In genomic region chr13:111532178-111532948, GRCm38 (mm10) we compare ENCODE assay signal across 14 mouse cellular contexts. TPM values are rescaled to one million over a fixed set of nuclear protein-coding genes. Genes with fewer than 3 reads are reported as not detected.
A peak's percentile ranks its signal among the peaks of the same experiment; 100 is the strongest.
DNase-seq lines count a peak whose midpoint lies in the region; ATAC-seq and TF ChIP-seq lines count a peak whose summit lies in the region.
"Had no signal": no experiment of that assay in that cellular context is flagged by ENCODE, and none has a peak within 500 bp of the region (broad histone marks: within the 10 kb centered on the region; RNA-seq: fewer than 3 reads in every experiment).

No protein-coding gene starts in this region.

- dilution Hi-C loops in CH12.LX (cut with MboI; ENCODE audit: extremely low pct_ligation_motif_present, extremely low pct_unique_long_range_greater_than_20kb, low sequenced_read_pairs) = no loop called here

- H3K27me3 ChIP-seq in kidney, postnatal 0 days (ENCODE audit: insufficient read depth, low read length) = no peaks in the 10 kb centered on the region
- no peaks in the 10 kb centered on the region for H3K27me3 ChIP-seq in kidney, embryonic 14.5 days (ENCODE audit: control insufficient read depth, insufficient read depth, low read length)
- no peaks in the 10 kb centered on the region for H3K27me3 ChIP-seq in CH12.LX (replicated peaks)
- H3K27me3 ChIP-seq in midbrain, embryonic 14.5 days (ENCODE audit: control insufficient read depth, insufficient read depth, low read length) = no peaks in the 10 kb centered on the region
- H3K27me3 ChIP-seq: embryonic facial prominence, embryonic 13.5 days had no signal

- H3K79me2 ChIP-seq in CH12.LX (replicated peaks; ENCODE audit: control insufficient read depth, extremely low read depth, insufficient read depth, poor library complexity, severe bottlenecking) = no peaks in the 10 kb centered on the region

- no peak overlapping the region for H3K27ac ChIP-seq in kidney, postnatal 0 days
- H3K27ac ChIP-seq in kidney, embryonic 14.5 days (ENCODE audit: low read depth, low read length) = no peak overlapping the region
- H3K27ac ChIP-seq in CH12.LX (ENCODE audit: insufficient read depth, low read depth) = no peak overlapping the region
- no peak overlapping the region for H3K27ac ChIP-seq in midbrain, embryonic 14.5 days (replicated peaks; ENCODE audit: low read depth, low read length)
- H3K27ac ChIP-seq: embryonic facial prominence, embryonic 13.5 days had no signal

- H3K36me3 ChIP-seq in kidney, postnatal 0 days (ENCODE audit: insufficient read depth, low read length) = no peaks in the 10 kb centered on the region
- no peaks in the 10 kb centered on the region for H3K36me3 ChIP-seq in kidney, embryonic 14.5 days (ENCODE audit: control insufficient read depth, insufficient read depth, low read length)
- H3K36me3 ChIP-seq in CH12.LX (replicated peaks in 1 of 2; ENCODE audit: control insufficient read depth in 1 of 2, insufficient read depth in 1 of 2, low read length in 1 of 2) = no peaks in the 10 kb centered on the region
- no peaks in the 10 kb centered on the region for H3K36me3 ChIP-seq in midbrain, embryonic 14.5 days (ENCODE audit: control insufficient read depth, insufficient read depth, low read length)
- H3K36me3 ChIP-seq: embryonic facial prominence, embryonic 13.5 days had no signal

- H3K9ac ChIP-seq in kidney, postnatal 0 days (ENCODE audit: low read depth, low read length) = no peak overlapping the region
- no peak overlapping the region for H3K9ac ChIP-seq in kidney, embryonic 14.5 days (ENCODE audit: low read depth, low read length)
- no peak overlapping the region for H3K9ac ChIP-seq in CH12.LX (ENCODE audit: insufficient read depth, low read depth)
- no peak overlapping the region for H3K9ac ChIP-seq in midbrain, embryonic 14.5 days (replicated peaks; ENCODE audit: low read length)
- H3K9ac ChIP-seq: embryonic facial prominence, embryonic 13.5 days had no signal

- no peak overlapping the region for H3K4me2 ChIP-seq in kidney, postnatal 0 days (ENCODE audit: low read length)
- no peak overlapping the region for H3K4me2 ChIP-seq in kidney, embryonic 14.5 days (replicated peaks; ENCODE audit: low read depth, low read length)
- H3K4me2 ChIP-seq in CH12.LX (ENCODE audit: insufficient read depth, low read depth, poor library complexity, severe bottlenecking) = no peak overlapping the region
- H3K4me2 ChIP-seq in midbrain, embryonic 14.5 days (ENCODE audit: low read length) = no peak overlapping the region
- H3K4me2 ChIP-seq: embryonic facial prominence, embryonic 13.5 days had no signal

- DNase-seq in kidney, postnatal 0 days (ENCODE audit: low spot score) = no peak
- DNase-seq in CH12.LX (ENCODE audit: extremely low read depth) = peak; percentile 19
- peak; percentile 36 for DNase-seq in ZHBTc4 (ENCODE audit: low read depth, low spot score)
- DNase-seq in right cerebral cortex, postnatal 25 days = no peak
- DNase-seq in midbrain, embryonic 14.5 days = no peak
- no peak for DNase-seq in cerebellum, postnatal 36 days
- DNase-seq: kidney, adult 11 months; lung, adult 18-20 months had no signal

- no peaks in the 10 kb centered on the region for H3K4me1 ChIP-seq in kidney, postnatal 0 days (replicated peaks; ENCODE audit: insufficient read depth, low read length)
- no peaks in the 10 kb centered on the region for H3K4me1 ChIP-seq in kidney, embryonic 14.5 days (ENCODE audit: control insufficient read depth, insufficient read depth, low read length)
- H3K4me1 ChIP-seq in CH12.LX (ENCODE audit: control insufficient read depth in 1 of 2, insufficient read depth in 2 of 2) = no peaks in the 10 kb centered on the region; a peak in 1 of 4 replicates
- no peaks in the 10 kb centered on the region for H3K4me1 ChIP-seq in midbrain, embryonic 14.5 days (ENCODE audit: control insufficient read depth, insufficient read depth, low read length)
- H3K4me1 ChIP-seq: embryonic facial prominence, embryonic 13.5 days had no signal

- 93% methylated on average over 16 of the region's 16 CpGs for WGBS in kidney, postnatal 0 days
- WGBS in kidney, embryonic 14.5 days = 92% methylated on average over 16 of the region's 16 CpGs
- WGBS in midbrain, embryonic 14.5 days = 91% methylated on average over 16 of the region's 16 CpGs

- no peaks in the 10 kb centered on the region for H3K9me3 ChIP-seq in kidney, postnatal 0 days (replicated peaks; ENCODE audit: low read length)
- no peaks in the 10 kb centered on the region for H3K9me3 ChIP-seq in kidney, embryonic 14.5 days (ENCODE audit: control insufficient read depth, low read length)
- no peaks in the 10 kb centered on the region for H3K9me3 ChIP-seq in CH12.LX (replicated peaks; ENCODE audit: low read length)
- H3K9me3 ChIP-seq in midbrain, embryonic 14.5 days (ENCODE audit: control insufficient read depth, low read length) = no peaks in the 10 kb centered on the region
- H3K9me3 ChIP-seq: embryonic facial prominence, embryonic 13.5 days had no signal

- TF ChIP-seq POLR2A in CH12.LX (IDR thresholded peaks at IDR 0.05; ENCODE audit: low read depth, low read length) = no peak

- H3K4me3 ChIP-seq in kidney, postnatal 0 days (replicated peaks; ENCODE audit: low read depth, low read length) = no peak overlapping the region
- no peak overlapping the region for H3K4me3 ChIP-seq in kidney, embryonic 14.5 days (ENCODE audit: low read length)
- H3K4me3 ChIP-seq in CH12.LX (replicated peaks in 1 of 3; ENCODE audit: low read depth in 2 of 3, low read length in 2 of 3, poor library complexity in 1 of 3) = no peak overlapping the region
- H3K4me3 ChIP-seq in midbrain, embryonic 14.5 days (replicated peaks; ENCODE audit: low read depth, low read length) = no peak overlapping the region
- H3K4me3 ChIP-seq: embryonic facial prominence, embryonic 13.5 days had no signal

- TF ChIP-seq RAD21 in CH12.LX (IDR thresholded peaks at IDR 0.05; ENCODE audit: low read depth, low read length) = peak; percentile 35

- TF ChIP-seq EP300 in CH12.LX (IDR thresholded peaks at IDR 0.05; ENCODE audit: low read length) = no peak

- peak; percentile 50 for TF ChIP-seq CTCF in kidney, postnatal 0 days (IDR thresholded peaks at IDR 0.05; ENCODE audit: low read depth)
- peak in 1 of 2 experiments; percentile 63; a peak in 3 of 4 replicates for TF ChIP-seq CTCF in CH12.LX (conservative IDR thresholded peaks at IDR 0.05 in 1 of 2, IDR thresholded peaks at IDR 0.05 in 1 of 2; ENCODE audit: low read depth in 2 of 2, low read length in 2 of 2)

- no peak for ATAC-seq in kidney, postnatal 0 days (replicated peaks; ENCODE audit: low FRiP score, low read depth)
- no peak for ATAC-seq in kidney, embryonic 14.5 days (ENCODE audit: low FRiP score, low TSS enrichment)
- ATAC-seq in megakaryocyte progenitor cell, adult 5-6 weeks (replicated peaks; ENCODE audit: poor library complexity) = peak; percentile 75
- ATAC-seq in midbrain, embryonic 14.5 days (ENCODE audit: low FRiP score, low TSS enrichment) = no peak

- in situ Hi-C loops in CH12.LX (cut with MboI; ENCODE audit: low pct_ligation_motif_present, low pct_unique_long_range_greater_than_20kb, low sequenced_read_pairs) = loop anchor here (25.0 kb wide), 1 partner anchor 730 kb away; no protein-coding TSS in a partner anchor

TF ChIP-seq in CH12.LX, 34 proteins besides CTCF, POLR2A, EP300 and RAD21:
- no peak for TF ChIP-seq ZKSCAN1 (IDR thresholded peaks at IDR 0.05; ENCODE audit: borderline replicate concordance, low read depth, low read length)
- TF ChIP-seq SMC3 (IDR thresholded peaks at IDR 0.05; ENCODE audit: low read depth, low read length) = peak; percentile 62

RNA-seq across cellular contexts. Expression of gene Gm49496, which starts 17.4 kb away (rescaled TPM):
- not detected in 2 replicates for polyA plus RNA-seq in kidney, postnatal 0 days (2015; fragmentation: Nextera tagmentation; extraction: Ambion mirVana)
- polyA plus RNA-seq in kidney, embryonic 14.5 days (2014; fragmentation: Nextera tagmentation; extraction: Ambion mirVana) = not detected in 2 replicates
- total RNA-seq in CH12.LX (2012; rRNA removed) (not detected in 2 replicates), CH12.LX (2014; rRNA removed) (not detected in 2 replicates)
- polyA plus RNA-seq in CH12.LX (2012; ENCODE audit: insufficient read length, low read depth) = not detected in 2 replicates
- not detected in 2 replicates for total RNA-seq in megakaryocyte progenitor cell, adult 5-6 weeks (2015)
- 1.3 and 2.2 TPM in 2 replicates for total RNA-seq in megakaryocyte progenitor cell, adult 5-6 weeks (2017)
- polyA plus RNA-seq in midbrain, embryonic 14.5 days (2014; fragmentation: Nextera tagmentation; extraction: Ambion mirVana) = not detected in 2 replicates
- total RNA-seq: gastrocnemius, postnatal 4 days had no signal
- polyA plus RNA-seq: embryonic facial prominence, embryonic 13.5 days; neural tube, embryonic 14.5 days; stomach, embryonic 16.5 days had no signal

RNA-seq across cellular contexts. Expression of gene Gpbp1, which starts 42.5 kb away (rescaled TPM):
- 69.8 and 73.1 TPM in 2 replicates for polyA plus RNA-seq in kidney, postnatal 0 days (2015; fragmentation: Nextera tagmentation; extraction: Ambion mirVana)
- 72.7 and 96.3 TPM in 2 replicates for polyA plus RNA-seq in kidney, embryonic 14.5 days (2014; fragmentation: Nextera tagmentation; extraction: Ambion mirVana)
- 43.3 and 50.4 TPM in 2 replicates for total RNA-seq in CH12.LX (2012; rRNA removed)
- total RNA-seq in CH12.LX (2014; rRNA removed) = 96.1 and 107 TPM in 2 replicates
- polyA plus RNA-seq in CH12.LX (2012; ENCODE audit: insufficient read length, low read depth) = 85.7 and 99.6 TPM in 2 replicates
- 98.7 and 111 TPM in 2 replicates for total RNA-seq in megakaryocyte progenitor cell, adult 5-6 weeks (2015)
- total RNA-seq in megakaryocyte progenitor cell, adult 5-6 weeks (2017) = 125 and 164 TPM in 2 replicates
- 85.2 and 127 TPM in 2 replicates for polyA plus RNA-seq in midbrain, embryonic 14.5 days (2014; fragmentation: Nextera tagmentation; extraction: Ambion mirVana)

Comparison
In these comparisons a context has a peak if more than half of its experiments do, and no peak if none do; other contexts are left out.
1. DNase-seq: peak in CH12.LX (single experiment) and ZHBTc4 (single experiment); none in kidney, postnatal 0 days (single experiment), right cerebral cortex, postnatal 25 days (single experiment), midbrain, embryonic 14.5 days (single experiment) and cerebellum, postnatal 36 days (0 of 2).